Mouse (Mus musculus): ENCODE data around the gene Zfp185. TPM values are rescaled to one million over a fixed set of nuclear protein-coding genes. Genes with fewer than 3 reads are reported as not detected.

Zfp185 gene
- polyA plus RNA-seq, 1 experiment from 2014 or later = 8.7 TPM

MicroRNAs encoded within 50 kb of the gene (microRNA counts, 519-probe panel; counts per million panel counts)
- 368 counts per million, percentile 2 among the panel's probes with 10 or more counts for microRNA mmu-miR-2137

Small RNA genes within 50 kb of the gene (microRNA-seq; reads per million reads assigned to microRNA genes)
- 0.99 reads per million for gene Mir2137

Other genes starting within 250 kb of the Zfp185 start
- 0.74 and 0.84 TPM in 2 replicates for gene Gabrq, start 162.2 kb upstream of the Zfp185 start, polyA plus RNA-seq (2015; fragmentation: Nextera tagmentation; extraction: Ambion mirVana)
- 91.4 and 91.5 TPM in 2 replicates for gene Cetn2, start 68.9 kb upstream of the Zfp185 start, polyA plus RNA-seq (2015; fragmentation: Nextera tagmentation; extraction: Ambion mirVana)
- 18.4 and 18.9 TPM in 2 replicates for gene Nsdhl, start 68.8 kb upstream of the Zfp185 start, polyA plus RNA-seq (2015; fragmentation: Nextera tagmentation; extraction: Ambion mirVana)
- not detected in 2 replicates for gene Pnma5, start 49.8 kb downstream of the Zfp185 start, polyA plus RNA-seq (2015; fragmentation: Nextera tagmentation; extraction: Ambion mirVana)
- gene Pnma3, start 77.4 kb downstream of the Zfp185 start, polyA plus RNA-seq (2015; fragmentation: Nextera tagmentation; extraction: Ambion mirVana) = 0.10 and 0.15 TPM in 2 replicates
- 1.6 and 2.7 TPM in 2 replicates for gene Xlr4a, start 95.1 kb downstream of the Zfp185 start, polyA plus RNA-seq (2015; fragmentation: Nextera tagmentation; extraction: Ambion mirVana)
- gene Xlr3a, start 109.8 kb downstream of the Zfp185 start, polyA plus RNA-seq (2015; fragmentation: Nextera tagmentation; extraction: Ambion mirVana) = 2.4 and 4.6 TPM in 2 replicates
- not detected in 2 replicates for gene Gm14685, start 129.7 kb downstream of the Zfp185 start, polyA plus RNA-seq (2015; fragmentation: Nextera tagmentation; extraction: Ambion mirVana)
- gene Xlr5b, start 161.5 kb downstream of the Zfp185 start, polyA plus RNA-seq (2015; fragmentation: Nextera tagmentation; extraction: Ambion mirVana) = not detected in 2 replicates
- gene DXBay18, start 162.1 kb downstream of the Zfp185 start, polyA plus RNA-seq (2015; fragmentation: Nextera tagmentation; extraction: Ambion mirVana) = not detected in 2 replicates
- gene Spin2d, start 189.7 kb downstream of the Zfp185 start, polyA plus RNA-seq (2015; fragmentation: Nextera tagmentation; extraction: Ambion mirVana) = not detected in 2 replicates
- gene Xlr3b, start 204.9 kb downstream of the Zfp185 start, polyA plus RNA-seq (2015; fragmentation: Nextera tagmentation; extraction: Ambion mirVana) = 8.4 and 10.6 TPM in 2 replicates
- gene Xlr4b, start 227.0 kb downstream of the Zfp185 start, polyA plus RNA-seq (2015; fragmentation: Nextera tagmentation; extraction: Ambion mirVana) = 0.65 and 1.3 TPM in 2 replicates
- gene F8a, start 241.0 kb downstream of the Zfp185 start, polyA plus RNA-seq (2015; fragmentation: Nextera tagmentation; extraction: Ambion mirVana) = 10.5 TPM in 2 replicates

Data from lung, embryonic 16.5 days (tissue).